Mouse (Mus musculus) embryonic facial prominence, embryonic 11.5 days (tissue): Measurements from ENCODE around the gene Chd1. TPM values are rescaled to one million over a fixed set of nuclear protein-coding genes. Genes with fewer than 3 reads are reported as not detected.

Source experiments
- ATAC-seq: fragments of 200-750 bp; cut with Nextera tagmentation; replicated peaks from 2 replicates; pipeline ENCODE4 v1.8.0; 2017; ENCODE audit warnings: low read depth; ENCODE audit not compliant: insufficient number of reproducible peaks, low FRiP score, low TSS enrichment
- DNase-seq: peaks from one replicate; pipeline ENCODE4 v3.0.0-alpha.2; 2015; ENCODE audit warnings: low spot score
- H3K27ac ChIP-seq: fragments of 300-500 bp; sonication (generic); replicated peaks from 2 replicates; pipeline ENCODE4 v1.5.1; 2014; ENCODE audit warnings: mild to moderate bottlenecking, low read depth, low read length, control low read depth
- H3K27me3 ChIP-seq: fragments of 300-500 bp; sonication (generic); 2 replicates; pipeline ENCODE4 v1.6.1; 2014; ENCODE audit warnings: mild to moderate bottlenecking, low read length, moderate library complexity, mixed read lengths; ENCODE audit not compliant: control insufficient read depth, insufficient read depth
- H3K36me3 ChIP-seq: fragments of 300-500 bp; sonication (generic); replicated peaks from 2 replicates; pipeline ENCODE4 v1.6.1; 2014; ENCODE audit warnings: low read depth, mild to moderate bottlenecking, low read length, moderate library complexity, mixed read lengths; ENCODE audit not compliant: control insufficient read depth, insufficient read depth
- H3K4me1 ChIP-seq: fragments of 300-500 bp; sonication (generic); 2 replicates; pipeline ENCODE4 v1.6.1; 2014; ENCODE audit warnings: low read length, mixed read lengths; ENCODE audit not compliant: control insufficient read depth, insufficient read depth
- H3K4me2 ChIP-seq: fragments of 300-500 bp; sonication (generic); 2 replicates; pipeline ENCODE4 v1.6.1; 2014; ENCODE audit warnings: low read depth, mild to moderate bottlenecking, control low read depth, low read length, moderate library complexity
- H3K4me3 ChIP-seq: fragments of 300-500 bp; sonication (generic); 2 replicates; pipeline ENCODE4 v1.5.1; 2014; ENCODE audit warnings: low read depth, low read length, control low read depth
- H3K9ac ChIP-seq: fragments of 300-500 bp; sonication (generic); replicated peaks from 2 replicates; pipeline ENCODE4 v1.6.1; 2014; ENCODE audit warnings: mild to moderate bottlenecking, control low read depth, low read length
- H3K9me3 ChIP-seq: fragments of 300-500 bp; sonication (generic); replicated peaks from 2 replicates; pipeline ENCODE4 v1.6.1; 2016; ENCODE audit warnings: mild to moderate bottlenecking, low read length, inconsistent platforms, mixed read lengths; ENCODE audit not compliant: control insufficient read depth
- WGBS: fragments of 180-500 bp; shearing (Covaris S2); extraction: QIAGEN DNeasy Blood & Tissue Kit; methylation state at CpG from one replicate; pipeline ENCODE4 v1.1.7; 2014; 5-methylcytosine and 5-hydroxymethylcytosine counted together
- polyA plus RNA-seq: library from polyadenylated mRNA; unstranded; fragments of >200 nt; fragmentation: Nextera tagmentation; extraction: Ambion mirVana; gene quantifications from 2 replicates; pipeline ENCODE4 v1.2.1, GENCODE M21; 2014

Chd1 gene
- polyA plus RNA-seq, 1 experiment from 2014 or later: 51.1 TPM

DNA sequence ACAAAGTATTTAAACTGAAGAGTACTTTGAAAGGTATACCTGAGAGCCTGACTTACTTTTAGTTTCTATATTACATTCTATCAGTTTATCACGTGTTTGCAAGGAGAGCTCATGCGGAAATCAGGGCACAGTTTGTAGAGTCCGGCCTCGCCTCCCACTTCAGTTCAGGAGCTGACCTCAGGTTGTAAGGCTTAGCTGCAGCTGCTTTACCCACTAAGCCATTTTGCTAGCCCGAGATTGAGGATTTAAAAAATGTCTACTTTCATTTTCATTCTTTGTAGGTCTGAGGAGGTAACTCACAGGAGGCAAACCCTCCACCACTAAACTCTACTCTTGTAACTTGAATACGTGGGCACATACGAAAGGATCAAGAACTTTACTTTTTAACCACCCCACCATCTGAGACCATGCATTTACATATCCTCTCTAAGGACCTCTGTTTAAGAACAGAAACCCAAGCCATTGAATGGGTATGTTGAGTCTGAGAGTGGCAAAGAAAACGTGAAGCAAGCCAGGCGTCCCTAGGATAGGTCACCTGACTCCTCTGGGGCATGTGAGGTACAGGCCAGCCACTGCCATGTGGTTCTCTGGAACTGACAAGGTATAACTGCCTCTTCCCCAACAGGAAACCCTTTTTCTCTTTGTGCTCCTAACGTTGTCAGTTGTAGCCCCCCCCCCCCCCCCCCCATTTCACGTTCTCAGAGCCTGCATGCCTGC, 111.8 kb downstream of the Chd1 start:
- H3K36me3 ChIP-seq: no peaks in the 10 kb centered on the region; the same call in none of the 2 replicates
- 82% methylated on average over 11 of the region's 11 CpGs for WGBS
- no peak for ATAC-seq

GRCm38 (mm10) chr17:15817096-15817450, 112.3 kb downstream of the Chd1 start:
- H3K27ac ChIP-seq: no peak overlapping the region
- no peaks in the 10 kb centered on the region for H3K9me3 ChIP-seq
- H3K4me3 ChIP-seq: no peak overlapping the region
- no peaks in the 10 kb centered on the region; the same call in 1 of the 2 replicates for H3K4me1 ChIP-seq
- H3K36me3 ChIP-seq: no peaks in the 10 kb centered on the region; the same call in none of the 2 replicates
- H3K4me2 ChIP-seq: no peak overlapping the region
- H3K27me3 ChIP-seq: no peaks in the 10 kb centered on the region
- DNase-seq: no peak
- H3K9ac ChIP-seq: no peak overlapping the region
- 93% methylated on average over 5 of the region's 5 CpGs for WGBS
- no peak for ATAC-seq

More for the DNA sequence above, 111.8 kb downstream of the Chd1 start:
- H3K27ac ChIP-seq: no peak overlapping the region
- H3K4me3 ChIP-seq: no peak overlapping the region
- DNase-seq: no peak
- no peaks in the 10 kb centered on the region for H3K27me3 ChIP-seq
- no peaks in the 10 kb centered on the region; the same call in 1 of the 2 replicates for H3K4me1 ChIP-seq
- H3K9me3 ChIP-seq: no peaks in the 10 kb centered on the region
- H3K4me2 ChIP-seq: no peak overlapping the region
- H3K9ac ChIP-seq: no peak overlapping the region

GRCm38 (mm10) chr17:15817634-15818033, 112.9 kb downstream of the Chd1 start:
- ATAC-seq: no peak
- Histone ChIP-seq H3K27ac (no peak overlapping the region), H3K4me3 (no peak overlapping the region), H3K4me2 (no peak overlapping the region), H3K27me3 (no peaks in the 10 kb centered on the region), H3K36me3 (no peaks in the 10 kb centered on the region; the same call in none of the 2 replicates), H3K4me1 (no peaks in the 10 kb centered on the region; the same call in 1 of the 2 replicates), H3K9ac (no peak overlapping the region), H3K9me3 (no peaks in the 10 kb centered on the region)
- 98% methylated on average over 2 of the region's 2 CpGs for WGBS
- DNase-seq: no peak

GRCm38 (mm10) chr17:15818372-15818771, 113.6 kb downstream of the Chd1 start:
- no peak overlapping the region for H3K27ac ChIP-seq
- H3K27me3 ChIP-seq: no peaks in the 10 kb centered on the region
- ATAC-seq: no peak
- 67% methylated on average over 8 of the region's 8 CpGs for WGBS
- no peak for DNase-seq
- no peak overlapping the region for H3K9ac ChIP-seq
- H3K4me2 ChIP-seq: no peak overlapping the region
- no peak overlapping the region for H3K4me3 ChIP-seq
- H3K9me3 ChIP-seq: no peaks in the 10 kb centered on the region
- H3K4me1 ChIP-seq: no peaks in the 10 kb centered on the region; the same call in 1 of the 2 replicates
- H3K36me3 ChIP-seq: no peaks in the 10 kb centered on the region; the same call in none of the 2 replicates

GRCm38 (mm10) chr17:15820146-15820545, 115.4 kb downstream of the Chd1 start:
- peak; percentile 58 for DNase-seq

DNA sequence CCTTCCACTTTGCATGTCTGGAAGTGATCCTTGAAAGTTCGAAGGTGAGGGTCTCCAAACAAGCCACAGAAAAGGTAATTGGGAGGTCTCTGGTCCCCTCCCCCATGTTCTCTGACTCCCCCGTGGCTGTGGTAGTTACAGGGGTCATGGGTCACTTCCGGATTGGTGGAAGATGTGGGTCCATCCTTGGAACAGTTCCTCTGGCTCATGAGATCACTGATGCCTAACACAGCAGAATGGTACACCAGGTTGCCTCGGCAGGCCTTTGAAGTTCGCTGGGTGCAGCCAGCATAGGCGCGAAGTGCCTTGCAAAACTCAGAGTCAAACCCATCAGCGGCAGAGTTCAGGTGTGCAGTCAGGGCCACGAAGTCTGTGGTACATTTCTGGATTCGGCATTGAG, 116.0 kb downstream of the Chd1 start:
- Histone ChIP-seq H3K9me3 (no peaks in the 10 kb centered on the region), H3K4me1 (no peaks in the 10 kb centered on the region), H3K27ac (no peak overlapping the region), H3K27me3 (no peaks in the 10 kb centered on the region), H3K4me3 (no peak overlapping the region), H3K9ac (no peak overlapping the region), H3K4me2 (no peak overlapping the region), H3K36me3 (no peaks in the 10 kb centered on the region; the same call in none of the 2 replicates)
- WGBS: 63% methylated on average over 10 of the region's 10 CpGs
- ATAC-seq (no peak), DNase-seq (no peak)

More at GRCm38 (mm10) chr17:15820146-15820545, 115.4 kb downstream of the Chd1 start:
- Histone ChIP-seq H3K9ac (no peak overlapping the region), H3K36me3 (no peaks in the 10 kb centered on the region; the same call in none of the 2 replicates), H3K9me3 (no peaks in the 10 kb centered on the region), H3K27ac (no peak overlapping the region), H3K4me2 (no peak overlapping the region), H3K4me3 (no peak overlapping the region), H3K4me1 (no peaks in the 10 kb centered on the region), H3K27me3 (no peaks in the 10 kb centered on the region)
- no peak for ATAC-seq
- 22% methylated on average over 6 of the region's 6 CpGs for WGBS

GRCm38 (mm10) chr17:15821706-15822105, 116.9 kb downstream of the Chd1 start:
- no peaks in the 10 kb centered on the region for H3K4me1 ChIP-seq
- no peaks in the 10 kb centered on the region for H3K27me3 ChIP-seq
- 85% methylated on average over 4 of the region's 4 CpGs for WGBS
- H3K36me3 ChIP-seq: no peaks in the 10 kb centered on the region; the same call in none of the 2 replicates
- H3K4me2 ChIP-seq: no peak overlapping the region
- DNase-seq: no peak
- H3K4me3 ChIP-seq: no peak overlapping the region
- no peak overlapping the region for H3K9ac ChIP-seq
- no peaks in the 10 kb centered on the region for H3K9me3 ChIP-seq
- ATAC-seq: no peak
- no peak overlapping the region for H3K27ac ChIP-seq
